Mouse (Mus musculus): ENCODE measurements around the gene Smok3c.

GRCm38 (mm10) chr5:138016530-138016929 lies 36.5 kb upstream of the Smok3c start:
- no peak for TF ChIP-seq CTCF (IDR thresholded peaks at IDR 0.05; ENCODE audit: low read depth, low read length)
- TF ChIP-seq POLR2A (IDR thresholded peaks at IDR 0.05; ENCODE audit: extremely low read depth, insufficient read depth, low read length) = no peak

Data from liver, adult 2 months (tissue).